Mouse (Mus musculus): ENCODE data around the gene Fbn1.

The Fbn1 gene

DNA sequence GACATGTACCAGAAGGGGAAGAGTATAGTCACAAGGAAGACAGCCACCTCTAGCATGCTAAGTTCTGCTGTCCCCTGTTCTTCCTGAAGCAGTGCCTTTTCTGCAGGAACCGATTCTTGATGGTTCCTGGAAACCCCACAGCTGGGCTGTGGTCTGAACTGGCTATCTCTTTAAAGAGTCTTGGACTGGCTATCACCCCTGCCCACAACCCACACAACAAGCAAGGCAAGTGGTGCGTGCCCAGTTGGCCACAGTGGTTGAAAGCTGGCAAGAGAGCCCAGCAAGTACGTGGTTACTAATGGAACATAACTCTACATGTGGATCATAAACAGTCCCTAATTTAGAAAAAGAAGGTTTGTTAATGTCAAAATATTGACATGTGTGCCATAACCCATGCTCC is 170.6 kb downstream of the Fbn1 start:
- no peak for DNase-seq (ENCODE audit: low spot score in 2 of 2)

DNA sequence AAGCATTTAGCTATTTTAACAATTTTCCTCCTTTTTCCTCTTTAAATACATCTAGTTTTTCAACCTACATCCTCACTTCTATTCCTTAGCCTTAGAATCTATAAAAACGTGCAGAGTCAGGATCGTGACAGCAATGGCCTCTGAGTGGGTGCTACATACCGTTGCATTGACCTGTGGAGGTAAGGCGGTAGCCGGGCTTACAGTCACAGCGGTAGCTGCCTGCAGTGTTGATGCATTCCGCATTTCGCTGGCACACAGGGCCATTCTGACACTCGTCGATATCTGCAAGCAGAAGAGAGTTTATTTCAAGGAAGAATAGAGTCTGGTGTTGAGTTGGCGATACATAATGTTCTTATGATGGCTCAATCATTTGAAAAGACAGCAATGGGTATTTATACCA is 172.6 kb downstream of the Fbn1 start:
- no peak for DNase-seq (ENCODE audit: low spot score in 2 of 2)

DNA sequence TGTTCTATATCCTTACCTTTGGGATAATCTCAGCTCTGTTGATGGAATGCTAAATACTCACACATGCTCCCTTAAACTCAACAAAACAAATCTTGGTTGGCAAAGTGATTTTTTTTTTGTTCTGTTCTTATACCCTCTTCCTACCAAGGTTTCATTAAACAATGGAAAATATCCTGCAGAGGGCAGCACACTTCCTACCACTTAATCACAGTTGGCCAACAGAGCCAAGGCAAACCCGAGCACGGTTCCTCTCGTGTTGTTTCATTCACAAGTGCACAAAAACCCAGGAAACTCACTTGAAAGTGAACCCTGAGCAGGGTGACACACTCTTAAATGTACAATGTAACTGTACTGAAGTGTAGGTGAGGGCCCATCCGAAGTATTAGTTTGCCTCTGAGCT is 173.6 kb downstream of the Fbn1 start:
- DNase-seq (ENCODE audit: low spot score in 2 of 2): no peak

DNA sequence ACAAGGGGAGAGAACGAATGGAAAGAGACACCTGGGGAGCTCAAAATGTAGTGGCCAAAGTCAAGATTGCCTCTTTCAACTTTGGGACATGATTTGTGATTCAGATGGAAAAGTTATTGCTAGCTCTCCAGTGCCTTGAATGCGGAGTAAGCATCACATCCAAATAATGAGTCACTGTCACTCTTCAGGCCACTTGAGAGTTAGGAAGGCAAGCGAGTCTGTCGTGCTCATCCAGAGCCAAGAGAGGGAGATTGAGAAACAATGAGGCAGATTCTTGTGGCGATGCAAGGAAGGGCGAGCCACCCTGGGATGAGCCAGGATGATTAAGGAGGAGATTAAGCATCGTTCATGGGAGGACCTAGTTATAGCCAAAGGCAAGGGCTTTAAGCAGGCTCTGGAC is 176.2 kb downstream of the Fbn1 start:
- no peak for DNase-seq (ENCODE audit: low spot score in 2 of 2)

DNA sequence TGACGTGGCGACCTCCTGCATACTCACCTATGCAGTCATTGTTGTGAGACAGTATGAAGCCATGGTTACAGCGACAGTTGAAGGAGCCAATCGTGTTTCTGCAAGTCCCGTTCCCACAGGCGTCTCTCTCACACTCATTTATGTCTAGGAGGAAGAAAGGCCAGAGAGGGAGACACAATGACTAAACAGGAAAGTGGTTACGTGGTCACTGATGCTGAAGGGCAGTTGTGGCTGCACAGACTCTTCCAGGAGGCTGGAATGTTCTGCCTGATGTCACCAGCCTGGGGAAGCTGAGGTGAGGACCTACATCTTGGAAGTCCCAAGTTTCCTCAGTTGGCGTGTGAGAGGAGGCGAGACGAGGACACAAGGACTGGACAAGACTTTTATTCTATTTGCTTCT is 177.3 kb downstream of the Fbn1 start:
- DNase-seq (ENCODE audit: low spot score in 2 of 2): no peak

DNA sequence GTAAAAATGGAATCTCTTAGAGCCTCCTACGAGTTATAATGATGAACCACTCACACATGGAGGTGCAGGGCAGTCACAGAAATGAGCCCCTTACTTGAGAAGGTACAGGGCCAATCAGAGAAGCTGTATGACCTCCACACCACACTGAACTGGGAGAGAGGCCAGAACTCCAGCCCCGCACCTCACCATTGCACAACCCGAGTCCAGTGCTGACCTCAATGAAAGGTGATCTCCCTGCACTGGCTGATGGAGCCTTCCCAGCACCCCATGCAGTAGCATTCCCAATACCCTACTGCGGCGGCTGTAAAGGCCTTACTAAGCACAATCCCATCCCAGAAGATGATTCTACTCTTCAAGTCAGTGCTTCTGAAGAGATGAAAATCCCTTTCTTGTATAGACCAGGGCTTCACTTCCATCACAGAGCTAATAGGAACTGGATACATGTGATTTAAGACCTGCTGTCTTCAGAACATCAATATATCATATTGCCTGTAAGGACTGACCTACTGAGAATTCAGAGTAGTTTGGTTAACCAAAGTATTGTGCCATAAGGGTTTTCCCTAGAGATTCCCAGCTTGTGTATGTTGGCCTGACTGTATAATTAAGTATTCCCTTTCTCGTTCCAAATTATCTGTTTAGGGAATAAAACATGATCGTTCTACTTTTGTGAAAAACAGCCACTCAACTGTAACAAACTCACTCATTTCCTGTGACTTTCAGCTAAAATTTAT is 182.5 kb downstream of the Fbn1 start:
- DNase-seq (ENCODE audit: low spot score in 2 of 2): no peak

DNA sequence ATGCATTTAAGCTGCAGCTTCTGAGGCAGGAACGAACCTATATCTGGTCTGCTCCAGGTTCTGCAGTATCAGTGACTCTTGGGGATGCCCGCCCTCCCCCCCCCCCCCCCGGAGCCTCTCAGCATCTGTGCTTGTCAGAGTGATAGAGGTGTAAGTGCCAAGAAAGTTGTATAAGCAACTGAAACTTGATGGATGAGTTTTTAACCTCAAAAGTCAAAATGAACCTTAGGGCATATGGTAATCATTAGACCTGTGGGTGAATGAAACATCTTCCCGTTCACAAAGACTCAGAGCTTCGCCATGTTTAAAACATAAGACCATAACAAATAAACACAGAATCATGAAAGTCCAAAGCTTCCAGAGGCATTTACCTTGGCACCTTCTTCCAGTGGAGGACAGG is 183.3 kb downstream of the Fbn1 start:
- DNase-seq (ENCODE audit: low spot score in 2 of 2): no peak

DNA sequence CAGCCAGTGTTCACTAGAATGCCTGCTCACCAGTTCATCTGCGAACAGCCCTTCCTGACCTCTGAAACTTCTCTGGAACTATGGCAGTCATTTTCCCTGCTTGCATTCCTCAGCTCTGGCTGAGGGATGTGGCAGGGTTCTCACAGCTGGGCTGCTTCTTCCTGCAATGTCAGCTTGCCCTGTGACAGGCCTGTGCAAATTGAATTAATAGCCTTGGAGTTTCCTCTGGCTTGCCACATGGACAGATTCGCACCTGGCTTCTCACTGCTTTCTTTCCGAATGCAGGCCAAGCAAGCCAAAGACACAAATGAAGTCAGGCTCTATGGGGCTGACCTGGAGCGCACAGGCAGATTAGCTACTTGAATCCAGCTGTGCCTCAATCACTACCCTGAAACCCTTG is 184.4 kb downstream of the Fbn1 start:
- no peak for DNase-seq (ENCODE audit: low spot score in 2 of 2)

DNA sequence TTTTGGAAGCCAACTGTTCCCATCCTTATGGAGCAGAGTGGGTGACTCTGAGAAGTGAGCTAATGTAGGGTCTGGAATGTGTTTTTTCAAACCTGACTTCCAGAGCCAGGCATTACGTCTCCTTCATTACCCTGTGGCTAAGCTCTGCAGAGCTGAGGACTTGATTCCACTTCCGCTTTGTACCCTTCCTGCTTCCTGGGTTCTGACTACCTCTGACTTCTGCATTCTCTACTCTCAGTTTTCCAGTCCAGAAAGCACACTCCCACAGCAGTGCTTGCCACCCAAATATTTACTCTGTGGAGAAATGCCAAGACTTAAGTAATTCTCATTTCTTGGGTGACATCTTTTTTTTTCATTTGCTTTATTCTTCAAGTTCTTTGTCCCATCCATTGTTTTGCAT is 185.2 kb downstream of the Fbn1 start:
- DNase-seq (ENCODE audit: low spot score in 2 of 2): no peak

DNA sequence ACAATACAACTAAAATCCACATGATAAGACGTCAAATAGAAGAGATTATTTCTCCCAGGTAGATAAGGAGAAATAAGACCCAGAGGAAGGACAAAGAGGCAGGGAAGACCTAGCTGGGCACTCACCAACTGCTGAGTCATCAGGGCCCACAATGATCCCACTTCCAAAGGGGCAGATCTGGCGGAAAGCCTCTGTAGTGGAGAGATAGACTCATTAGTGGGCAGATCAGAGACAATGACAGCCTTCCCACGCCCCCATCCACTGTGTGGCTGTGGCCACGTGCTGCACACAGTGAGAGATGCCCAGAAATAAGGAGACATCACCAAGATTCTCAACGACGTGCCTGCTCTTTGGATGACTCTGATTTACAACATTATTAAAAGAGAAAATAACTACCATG is 186.7 kb downstream of the Fbn1 start:
- DNase-seq (ENCODE audit: low spot score in 2 of 2): no peak

DNA sequence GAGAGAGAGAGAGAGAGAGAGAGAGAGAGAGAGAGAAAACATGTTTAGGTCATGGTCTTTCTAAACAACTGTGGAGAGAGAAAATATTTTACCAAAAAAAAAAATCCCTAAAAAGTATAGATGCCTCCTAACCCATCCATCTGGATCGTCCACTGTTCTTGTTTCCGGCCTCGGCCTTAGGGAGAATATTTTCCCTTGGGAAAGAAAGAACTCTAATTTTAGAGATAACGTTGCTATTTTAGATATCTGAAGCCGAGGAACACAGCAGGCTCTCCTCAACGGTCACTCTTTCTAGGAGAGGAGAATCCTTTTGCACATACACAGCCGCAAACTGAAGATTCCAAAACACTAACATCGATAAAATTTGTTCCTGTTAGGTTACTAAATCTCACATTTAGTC is 188.1 kb downstream of the Fbn1 start:
- DNase-seq (ENCODE audit: low spot score in 2 of 2): no peak

DNA sequence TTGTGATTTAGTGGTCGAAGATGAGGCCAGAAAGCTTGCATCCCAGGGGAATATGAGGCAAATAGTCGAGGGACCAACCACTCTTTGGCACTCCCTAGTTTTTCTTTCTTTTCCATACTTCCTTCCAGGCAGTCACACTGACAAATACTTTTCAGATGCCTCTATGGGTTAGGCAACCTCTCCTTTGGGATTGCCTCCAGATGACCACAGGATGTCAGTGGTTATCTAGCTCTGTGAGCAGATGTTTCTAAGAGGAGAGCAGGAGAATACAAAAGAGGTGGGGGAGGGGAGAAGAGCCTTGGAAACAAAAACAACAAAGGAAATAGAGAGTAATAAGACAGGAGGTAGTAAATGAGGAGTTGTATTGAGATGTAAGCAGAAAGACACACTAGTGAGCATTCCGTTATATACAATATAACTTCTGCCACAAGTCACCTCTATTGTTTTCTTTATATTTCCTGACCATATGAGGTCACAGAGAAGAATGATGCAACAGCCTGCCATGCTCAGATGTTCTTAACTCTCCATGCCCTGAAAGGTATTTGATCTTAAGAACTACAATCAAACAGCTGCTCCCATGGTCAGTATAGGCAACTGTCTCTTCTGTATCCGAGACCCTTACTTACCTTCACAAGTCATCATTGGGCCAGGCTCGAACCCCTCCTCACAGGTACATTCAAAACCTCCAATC is 189.3 kb downstream of the Fbn1 start:
- no peak for DNase-seq (ENCODE audit: low spot score in 2 of 2)

DNA sequence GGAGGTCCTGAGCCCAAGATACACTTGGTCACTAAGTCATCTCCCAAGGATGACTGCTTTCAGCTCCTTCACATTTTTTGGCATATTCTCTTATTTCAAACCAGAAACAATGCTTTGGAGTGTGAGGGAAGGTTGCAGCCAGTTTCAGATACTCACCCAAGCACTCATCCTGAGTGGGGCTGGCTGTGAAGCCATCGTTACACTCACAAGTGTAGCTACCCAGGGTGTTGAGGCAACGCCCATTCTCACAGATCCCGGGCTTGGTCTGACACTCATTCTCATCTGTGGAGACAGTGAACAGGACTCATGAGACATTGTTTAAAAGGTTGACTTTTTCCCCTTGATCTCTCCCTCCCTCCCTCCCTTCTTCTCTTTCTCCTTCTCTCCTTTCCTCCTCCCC is 192.6 kb downstream of the Fbn1 start:
- no peak for DNase-seq (ENCODE audit: low spot score in 2 of 2)

DNA sequence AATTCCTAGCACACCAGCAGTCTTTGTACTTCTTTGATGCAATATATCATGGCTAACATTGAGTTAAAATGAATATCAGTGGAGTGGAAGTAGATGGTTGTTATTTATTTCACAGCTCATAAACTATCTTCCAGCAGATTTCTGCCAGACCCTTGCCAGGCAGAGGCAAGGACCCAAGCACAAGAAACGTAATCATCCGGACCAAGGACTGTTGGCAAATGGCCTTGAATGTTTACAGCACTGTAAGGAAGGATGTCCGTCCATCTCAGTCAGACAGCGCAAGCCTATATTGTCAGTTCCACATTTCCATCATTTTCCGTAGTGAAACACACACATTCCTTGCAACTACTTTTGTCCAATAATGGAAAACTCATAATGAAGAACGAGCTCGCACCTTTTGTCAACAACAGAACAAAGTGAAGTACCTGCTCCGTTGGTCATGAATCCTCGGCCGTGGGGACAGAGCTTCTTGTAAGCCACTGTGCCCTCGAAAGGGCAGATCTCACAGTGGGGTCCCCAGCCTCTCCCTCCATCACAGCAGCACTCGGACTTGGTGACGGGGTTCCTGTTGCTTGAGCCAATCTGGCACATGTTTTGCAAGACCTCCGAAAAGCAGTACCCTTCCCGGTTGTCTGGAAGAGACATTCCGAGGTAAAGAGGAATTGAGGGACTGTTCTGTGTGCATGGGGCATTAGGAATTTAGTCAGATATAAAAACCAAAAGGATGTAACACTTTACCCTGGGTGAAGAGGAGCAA is 193.4 kb downstream of the Fbn1 start:
- DNase-seq (ENCODE audit: low spot score in 2 of 2): no peak

DNA sequence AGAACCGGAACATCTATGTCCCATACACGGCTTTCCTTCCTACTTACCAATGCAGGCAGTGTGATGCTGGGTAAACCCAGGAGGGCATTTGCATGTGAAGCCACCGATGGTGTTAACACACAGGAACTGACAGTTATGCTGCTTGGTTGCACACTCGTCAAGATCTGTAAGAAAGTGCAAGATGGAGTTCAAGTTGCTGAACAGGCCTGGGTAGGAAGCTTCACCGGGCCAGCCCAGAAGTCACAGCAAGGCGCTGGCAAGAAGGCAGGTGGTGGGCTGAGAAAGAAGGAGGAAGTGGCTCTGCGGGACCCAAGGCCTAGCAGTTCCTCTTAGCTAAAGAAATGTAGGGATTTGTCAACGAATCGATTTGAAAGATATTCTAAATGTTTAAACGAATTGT is 198.1 kb downstream of the Fbn1 start:
- DNase-seq (ENCODE audit: low spot score in 2 of 2): no peak

DNA sequence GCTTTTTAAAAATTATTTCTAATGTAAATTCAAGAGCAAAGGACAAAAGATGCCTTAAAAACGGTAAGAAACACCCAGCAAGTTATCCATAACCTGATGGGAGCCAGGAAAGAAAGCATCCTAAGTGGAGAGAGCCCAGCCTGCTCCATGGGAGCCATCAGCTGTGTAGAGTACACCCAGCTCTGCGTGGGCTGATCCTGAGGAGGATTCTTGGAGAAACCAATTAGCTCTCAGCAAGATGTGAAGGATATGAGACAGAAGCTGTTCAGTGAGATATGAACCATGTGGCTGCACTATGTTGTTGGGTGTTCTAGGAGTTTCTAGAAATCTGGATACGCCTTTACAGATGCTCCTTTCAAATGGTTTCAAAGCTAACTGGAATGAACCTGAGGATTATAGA is 202.1 kb downstream of the Fbn1 start:
- DNase-seq (ENCODE audit: low spot score in 2 of 2): no peak

DNA sequence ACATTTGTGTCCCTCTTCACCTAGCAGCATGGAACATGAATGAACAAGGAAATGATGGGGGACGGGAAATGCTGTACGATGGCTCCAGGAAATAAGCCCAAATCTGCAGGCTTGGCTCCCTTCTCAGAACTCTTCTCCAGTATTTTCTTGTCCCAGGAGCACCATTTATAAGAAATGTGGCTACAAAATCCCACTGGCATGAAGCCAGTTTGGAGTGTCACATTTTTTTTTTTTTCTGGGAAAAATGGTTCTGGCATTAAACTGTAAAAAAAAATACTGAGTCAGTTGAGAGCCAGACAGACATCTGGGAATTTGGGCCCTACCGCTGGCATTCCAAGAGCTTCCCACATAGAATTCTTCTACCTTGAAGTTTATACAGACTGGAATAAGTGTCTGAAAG is 203.0 kb downstream of the Fbn1 start:
- DNase-seq (ENCODE audit: low spot score in 2 of 2): no peak

DNA sequence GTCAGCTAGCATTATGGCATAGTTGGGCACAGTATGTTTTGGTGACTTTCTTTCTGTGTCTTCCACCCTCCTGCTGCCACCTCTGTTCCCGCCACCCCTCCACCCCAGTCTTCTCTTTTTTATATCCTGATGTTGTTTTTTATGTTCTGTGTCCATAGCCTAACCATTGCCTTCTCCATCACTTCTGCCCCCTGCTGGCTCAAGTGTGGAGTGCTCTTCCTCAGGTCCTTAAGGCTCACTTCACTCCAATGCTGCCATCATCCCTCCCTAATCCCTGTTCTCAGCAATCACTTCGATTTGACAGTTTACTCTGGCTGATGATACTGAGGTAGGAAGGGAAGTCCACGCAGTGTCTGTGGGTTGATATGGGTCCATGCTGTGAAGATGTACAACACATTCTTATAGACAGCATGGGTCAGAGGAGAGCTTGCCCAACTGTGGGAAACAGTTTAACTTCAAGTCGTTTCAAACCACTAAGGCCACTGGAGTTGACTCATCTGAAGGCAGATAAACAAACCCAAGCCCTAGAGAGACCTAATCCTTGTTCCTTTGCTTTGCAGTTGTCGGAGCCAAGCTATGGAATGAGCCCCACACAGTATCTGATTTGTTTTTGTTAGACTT is 203.9 kb downstream of the Fbn1 start:
- DNase-seq (ENCODE audit: low spot score in 2 of 2): no peak

DNA sequence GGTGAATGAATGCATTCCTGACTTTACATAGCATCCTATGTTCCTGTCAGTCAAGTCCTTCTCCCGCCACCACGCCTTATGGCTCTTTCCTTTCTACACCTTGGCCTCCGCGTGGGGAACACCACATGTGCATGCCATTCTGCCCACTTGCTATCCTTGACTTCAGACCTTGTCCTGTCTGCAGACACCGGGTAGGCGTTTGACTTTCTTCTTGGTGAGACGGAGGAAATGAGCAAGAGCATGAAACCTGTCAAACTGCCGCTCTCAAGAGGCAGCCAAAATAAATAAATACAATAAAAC is 205.2 kb downstream of the Fbn1 start:
- peak in 1 of 2 experiments; percentile 9 for DNase-seq (ENCODE audit: low spot score in 2 of 2)

DNA sequence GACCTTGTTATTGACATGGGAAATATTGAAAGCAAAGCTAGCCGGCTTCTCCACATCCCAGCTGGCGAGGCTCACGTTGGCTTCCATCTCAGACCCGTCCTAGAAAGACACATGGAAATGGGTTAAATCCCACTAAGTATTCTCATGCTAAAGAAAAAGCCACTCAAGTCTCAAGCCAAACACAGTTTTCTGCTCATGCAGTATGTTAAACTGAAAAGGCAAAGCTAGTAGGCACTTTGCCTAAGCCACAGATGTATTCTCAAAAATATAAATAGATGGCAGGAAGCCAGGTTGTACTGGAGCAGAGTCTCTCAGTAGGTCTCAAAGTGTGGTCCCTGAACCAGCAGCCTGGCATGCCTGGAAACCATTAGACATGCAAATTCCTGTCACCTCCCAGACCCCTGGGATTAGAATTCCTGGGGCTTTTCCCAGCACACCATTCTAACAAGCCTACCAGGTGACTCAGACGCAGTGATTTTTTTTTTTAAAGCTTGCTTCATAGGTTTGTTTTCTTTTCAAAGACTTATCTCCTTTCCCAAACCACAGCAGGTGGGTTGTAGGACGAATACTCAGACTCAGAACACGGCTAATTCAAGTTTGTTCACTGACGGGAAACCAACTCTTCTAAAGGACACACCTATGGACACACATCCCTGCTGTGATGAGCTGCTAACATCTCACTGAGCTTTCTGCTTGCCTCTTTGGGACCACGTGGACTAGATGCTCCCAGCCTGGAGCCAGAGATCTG is 205.7 kb downstream of the Fbn1 start:
- no peak for DNase-seq (ENCODE audit: low spot score in 2 of 2)

DNA sequence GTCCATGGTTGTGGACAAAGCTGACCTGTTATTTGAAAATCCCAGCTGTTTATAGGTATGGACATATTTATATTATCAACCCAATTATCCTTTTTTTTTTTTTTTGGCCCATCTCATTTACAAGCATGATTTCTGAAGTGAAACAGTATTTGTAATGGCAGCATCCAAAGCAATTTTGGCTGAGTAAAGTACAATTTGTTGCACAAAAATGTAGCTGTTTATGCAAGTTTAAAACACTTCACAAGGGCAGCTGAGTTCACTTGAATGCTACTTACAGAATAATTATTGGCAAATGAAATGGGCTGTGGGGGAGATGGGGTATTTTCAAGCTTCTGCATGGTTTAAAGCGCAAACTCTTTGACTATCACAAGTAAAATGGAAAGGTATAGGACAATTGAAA is 209.0 kb downstream of the Fbn1 start:
- no peak for DNase-seq (ENCODE audit: low spot score in 2 of 2)

DNA sequence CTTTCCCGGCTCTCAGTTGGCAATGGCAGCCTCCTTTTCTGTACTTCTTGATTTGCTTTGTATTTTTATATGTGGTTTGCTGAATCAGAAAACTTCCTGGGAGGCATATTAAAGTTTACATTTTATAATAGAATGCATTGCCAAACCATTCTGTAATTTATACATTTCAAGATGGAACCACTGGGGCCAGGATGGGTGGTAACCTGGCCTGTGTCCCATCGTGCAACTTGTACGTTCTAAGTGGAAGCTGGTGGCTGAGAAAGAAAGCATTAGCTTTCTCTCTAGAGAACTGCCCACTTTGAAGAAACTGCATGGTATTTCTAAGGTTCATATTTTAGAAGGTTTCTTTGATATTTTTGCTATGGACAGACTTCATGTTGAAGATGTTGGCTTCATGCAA is 212.3 kb downstream of the Fbn1 start:
- no peak for DNase-seq (ENCODE audit: low spot score in 2 of 2)

All from frontal cortex, postnatal 25 days (tissue).